Mouse (Mus musculus) forebrain, embryonic 16.5 days (tissue): ENCODE results near the gene Abi3bp. TPM values are rescaled to one million over a fixed set of nuclear protein-coding genes. Genes with fewer than 3 reads are reported as not detected.

ENCODE experiments used
- ATAC-seq: fragments of 200-750 bp; cut with Nextera tagmentation; 2 replicates; pipeline ENCODE4 v1.8.0; 2017; ENCODE audit warnings: mild to moderate bottlenecking, moderate library complexity
- H3K27ac ChIP-seq: fragments of 300-500 bp; sonication (generic); 2 replicates; pipeline ENCODE4 v1.5.1; 2014; ENCODE audit warnings: low read length, control low read depth
- H3K27me3 ChIP-seq: fragments of 300-500 bp; sonication (generic); replicated peaks from 2 replicates; pipeline ENCODE4 v1.6.1; 2014; ENCODE audit warnings: low read length; ENCODE audit not compliant: control insufficient read depth, insufficient read depth
- H3K36me3 ChIP-seq: fragments of 300-500 bp; sonication (generic); 2 replicates; pipeline ENCODE4 v1.6.1; 2014; ENCODE audit not compliant: control insufficient read depth, insufficient read depth
- H3K4me1 ChIP-seq: fragments of 300-500 bp; sonication (generic); replicated peaks from 2 replicates; pipeline ENCODE4 v1.6.1; 2014; ENCODE audit warnings: low read length; ENCODE audit not compliant: control insufficient read depth, insufficient read depth
- H3K4me2 ChIP-seq: fragments of 300-500 bp; sonication (generic); 2 replicates; pipeline ENCODE4 v1.6.1; 2014; ENCODE audit warnings: mild to moderate bottlenecking, low read length, control low read depth
- H3K4me3 ChIP-seq: fragments of 300-500 bp; sonication (generic); replicated peaks from 2 replicates; pipeline ENCODE4 v1.5.1; 2014; ENCODE audit warnings: mild to moderate bottlenecking, low read length, control low read depth
- H3K9ac ChIP-seq: fragments of 300-500 bp; sonication (generic); replicated peaks from 2 replicates; pipeline ENCODE4 v1.6.1; 2014; ENCODE audit warnings: low read depth, low read length, control low read depth
- H3K9me3 ChIP-seq: fragments of 300-500 bp; sonication (generic); 2 replicates; pipeline ENCODE4 v1.6.1; 2016; ENCODE audit warnings: low read length; ENCODE audit not compliant: control insufficient read depth
- WGBS: fragments of 180-500 bp; shearing (Covaris S2); extraction: QIAGEN DNeasy Blood & Tissue Kit; methylation state at CpG from one replicate; pipeline ENCODE4 v1.1.7; 2014; 5-methylcytosine and 5-hydroxymethylcytosine counted together
- polyA plus RNA-seq: library from polyadenylated mRNA; unstranded; fragments of >200 nt; fragmentation: Nextera tagmentation; extraction: Ambion mirVana; gene quantifications from 2 replicates; pipeline ENCODE4 v1.2.1, GENCODE M21; 2015

Abi3bp gene
- polyA plus RNA-seq, 1 experiment from 2014 or later: 0.14 TPM

DNA sequence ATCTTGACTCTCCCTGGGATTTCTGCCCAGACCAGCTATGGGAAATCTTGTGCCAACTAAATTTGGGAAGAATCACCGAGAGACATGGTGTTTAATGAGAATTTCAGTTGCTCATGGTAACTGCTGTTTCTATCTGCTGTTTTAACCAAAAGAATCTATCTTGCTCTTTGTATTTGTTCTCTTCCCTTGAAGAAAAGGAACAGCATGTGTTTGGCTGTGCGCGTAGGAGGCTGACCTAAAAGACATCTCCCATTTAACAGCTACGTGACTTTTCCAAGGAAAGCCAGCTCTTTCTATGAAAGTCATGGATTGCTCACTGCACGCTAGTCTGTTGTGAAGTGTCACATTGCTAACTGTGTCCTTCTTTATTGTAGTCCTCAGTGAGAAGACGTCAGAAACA, 117.2 kb downstream of the Abi3bp start:
- no peak for ATAC-seq
- no peaks in the 10 kb centered on the region for H3K27me3 ChIP-seq
- H3K4me2 ChIP-seq: no peak overlapping the region
- WGBS: 82% methylated on average over 6 of the region's 6 CpGs
- H3K9ac ChIP-seq: no peak overlapping the region
- no peak overlapping the region for H3K4me3 ChIP-seq
- H3K36me3 ChIP-seq: no peaks in the 10 kb centered on the region
- no peak overlapping the region for H3K27ac ChIP-seq
- H3K4me1 ChIP-seq: no peaks in the 10 kb centered on the region
- no peaks in the 10 kb centered on the region for H3K9me3 ChIP-seq

DNA sequence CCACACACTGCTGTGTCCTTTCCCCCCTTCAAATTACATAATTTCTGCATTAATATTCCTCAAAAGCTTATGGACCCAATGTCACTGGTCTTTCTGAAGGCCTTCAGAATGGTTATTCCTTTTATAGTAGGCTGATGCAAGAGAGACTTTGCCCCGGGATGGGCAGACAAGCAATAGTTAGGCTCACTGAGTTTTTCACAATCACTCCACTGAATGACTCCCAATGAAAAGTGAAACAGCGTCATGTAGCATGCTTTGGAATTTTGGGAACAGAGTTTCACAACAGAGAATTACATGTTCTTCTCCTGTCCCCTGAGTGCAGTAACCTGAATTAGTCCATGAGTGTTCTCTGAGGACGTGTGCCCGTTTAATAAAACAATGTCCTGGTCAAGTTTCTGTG, 120.7 kb downstream of the Abi3bp start:
- no peak for ATAC-seq
- Histone ChIP-seq H3K27me3 (no peaks in the 10 kb centered on the region), H3K9ac (no peak overlapping the region), H3K4me3 (no peak overlapping the region), H3K27ac (no peak overlapping the region), H3K4me1 (no peaks in the 10 kb centered on the region), H3K4me2 (no peak overlapping the region), H3K36me3 (no peaks in the 10 kb centered on the region), H3K9me3 (no peaks in the 10 kb centered on the region)
- WGBS: 95% methylated on average over 4 of the region's 4 CpGs

DNA sequence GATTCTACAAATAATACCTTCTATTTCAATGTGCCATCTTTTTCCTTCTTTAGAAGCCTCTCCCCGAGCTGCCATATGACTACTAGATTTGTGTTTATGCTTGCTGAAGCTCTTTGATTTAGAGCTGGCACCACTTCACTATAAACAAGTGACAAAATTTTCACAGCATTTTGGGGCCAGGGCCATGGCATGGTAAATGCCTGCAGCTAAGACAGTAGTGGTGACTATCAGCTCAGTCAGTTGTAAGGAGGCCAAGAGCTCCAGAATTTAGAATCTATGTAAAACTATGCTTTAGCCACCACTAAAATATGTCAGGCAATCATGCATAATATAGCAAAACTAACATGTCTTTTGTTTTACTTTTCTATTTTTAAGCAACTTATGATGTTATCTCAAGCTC, 124.7 kb downstream of the Abi3bp start:
- no peak overlapping the region for H3K4me2 ChIP-seq
- no peak overlapping the region for H3K4me3 ChIP-seq
- H3K9ac ChIP-seq: no peak overlapping the region
- H3K27me3 ChIP-seq: no peaks in the 10 kb centered on the region
- H3K36me3 ChIP-seq: no peaks in the 10 kb centered on the region
- H3K27ac ChIP-seq: no peak overlapping the region
- no peaks in the 10 kb centered on the region for H3K9me3 ChIP-seq
- ATAC-seq: peak; percentile 54
- no peaks in the 10 kb centered on the region for H3K4me1 ChIP-seq
- WGBS: 67% methylated on average over 1 of the region's 1 CpGs

DNA sequence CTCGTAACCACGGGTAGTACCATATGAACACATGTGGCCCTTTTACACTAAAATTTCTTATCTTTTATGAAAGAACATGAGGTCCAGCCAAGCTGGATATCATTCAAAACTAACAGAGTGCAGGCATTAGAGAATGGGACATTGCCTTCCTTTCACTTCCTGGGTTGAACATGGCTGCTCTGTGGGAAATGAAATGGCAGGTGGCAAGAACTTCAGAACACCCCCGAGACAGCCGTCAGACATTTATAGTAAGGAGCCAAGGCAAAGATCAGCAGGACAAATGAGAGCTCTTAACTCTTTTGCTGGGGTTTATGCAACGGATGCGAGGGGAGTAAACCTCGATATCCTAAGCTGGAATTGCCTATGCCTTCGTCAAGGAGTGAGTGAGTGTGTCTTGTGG, 132.9 kb downstream of the Abi3bp start:
- H3K27me3 ChIP-seq: no peaks in the 10 kb centered on the region
- H3K4me2 ChIP-seq: no peak overlapping the region
- no peak overlapping the region for H3K27ac ChIP-seq
- no peak overlapping the region for H3K9ac ChIP-seq
- no peak for ATAC-seq
- no peaks in the 10 kb centered on the region for H3K4me1 ChIP-seq
- 75% methylated on average over 8 of the region's 8 CpGs for WGBS
- no peak overlapping the region for H3K4me3 ChIP-seq
- H3K9me3 ChIP-seq: no peaks in the 10 kb centered on the region
- no peaks in the 10 kb centered on the region for H3K36me3 ChIP-seq

DNA sequence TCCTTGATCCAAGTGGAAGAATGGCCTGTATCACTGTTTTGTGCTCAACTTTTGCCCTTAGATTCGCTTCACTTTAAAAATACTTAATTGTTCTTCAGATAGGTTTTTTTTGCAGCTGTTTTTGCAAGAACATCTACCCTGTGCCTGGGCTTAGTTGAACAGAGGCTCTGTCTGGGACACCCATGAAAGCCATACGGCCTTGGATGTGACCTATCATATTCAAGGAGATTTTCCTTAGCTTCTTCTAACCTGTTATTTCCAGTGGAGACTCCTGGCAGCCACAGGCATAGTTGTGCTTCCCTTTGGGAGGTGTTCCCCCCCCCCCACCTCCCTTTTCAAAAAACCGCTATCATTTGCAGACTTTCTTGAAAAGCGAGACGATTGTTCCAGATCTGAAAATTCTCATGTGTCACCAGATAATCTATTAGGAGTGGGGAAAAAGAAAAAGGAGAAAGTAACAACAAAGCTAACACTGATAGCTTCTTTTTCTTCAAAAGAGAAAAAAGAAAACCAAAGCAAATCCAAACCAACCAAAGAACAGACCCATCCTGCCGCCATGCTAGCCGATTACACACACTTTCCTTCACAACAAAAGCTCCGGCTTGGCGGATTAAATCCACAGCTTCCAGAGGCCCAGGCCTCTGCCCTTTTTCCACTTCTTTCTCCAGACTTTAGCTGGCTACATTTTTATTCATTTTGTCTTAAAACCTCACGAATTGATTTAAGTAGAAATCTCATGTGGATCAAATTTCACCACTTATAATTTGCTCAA, 133.6 kb downstream of the Abi3bp start:
- H3K9ac ChIP-seq: no peak overlapping the region
- no peak for ATAC-seq
- H3K36me3 ChIP-seq: no peaks in the 10 kb centered on the region
- no peaks in the 10 kb centered on the region for H3K4me1 ChIP-seq
- no peak overlapping the region for H3K27ac ChIP-seq
- WGBS: 42% methylated on average over 10 of the region's 10 CpGs
- H3K27me3 ChIP-seq: no peaks in the 10 kb centered on the region
- no peaks in the 10 kb centered on the region for H3K9me3 ChIP-seq
- no peak overlapping the region for H3K4me2 ChIP-seq
- no peak overlapping the region for H3K4me3 ChIP-seq

DNA sequence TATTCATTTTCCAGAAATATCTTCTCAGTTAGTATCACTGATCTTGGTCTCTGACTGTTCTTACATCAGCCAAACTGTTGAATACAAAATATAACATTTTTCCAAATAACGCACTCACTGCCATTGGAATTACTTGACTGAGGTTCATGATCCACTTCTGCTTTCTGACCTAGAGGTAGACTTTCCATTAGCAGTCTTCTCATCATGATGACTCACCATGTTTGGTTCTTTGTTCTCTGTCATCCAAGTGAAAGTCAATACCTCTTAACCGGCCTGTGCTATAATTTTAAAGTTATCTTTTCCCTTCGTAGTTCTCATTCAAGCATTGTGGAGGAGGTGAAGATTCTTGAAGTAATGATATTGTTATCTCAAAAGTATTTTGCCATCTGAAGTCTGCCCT, 160.9 kb downstream of the Abi3bp start:
- Histone ChIP-seq H3K9ac (no peak overlapping the region), H3K36me3 (no peaks in the 10 kb centered on the region), H3K27ac (no peak overlapping the region), H3K9me3 (no peaks in the 10 kb centered on the region), H3K27me3 (no peaks in the 10 kb centered on the region), H3K4me1 (no peaks in the 10 kb centered on the region), H3K4me2 (no peak overlapping the region), H3K4me3 (no peak overlapping the region)
- WGBS: 92% methylated on average over 3 of the region's 3 CpGs
- no peak for ATAC-seq

DNA sequence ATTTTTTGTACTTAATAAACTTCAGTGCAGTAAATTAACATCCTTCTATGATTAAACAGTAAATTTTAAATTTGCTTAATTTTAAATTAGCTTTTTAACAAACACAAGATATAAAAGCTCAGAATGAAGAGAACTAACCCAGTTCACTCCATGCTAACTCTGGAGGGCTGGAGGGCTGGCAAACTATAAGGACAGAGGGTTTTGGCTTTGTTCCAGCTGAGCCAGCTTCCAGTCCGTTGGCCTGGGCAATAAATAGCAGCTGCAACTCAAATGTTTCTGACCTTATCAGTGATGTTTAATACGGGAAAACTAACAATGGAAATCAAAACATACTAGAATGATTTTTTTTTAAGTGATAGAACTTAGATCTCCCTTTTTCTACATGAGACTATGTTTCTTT, 167.6 kb downstream of the Abi3bp start:
- H3K4me3 ChIP-seq: no peak overlapping the region
- no peak overlapping the region for H3K9ac ChIP-seq
- H3K9me3 ChIP-seq: no peaks in the 10 kb centered on the region
- no peaks in the 10 kb centered on the region for H3K27me3 ChIP-seq
- ATAC-seq: no peak
- H3K4me2 ChIP-seq: no peak overlapping the region
- no peak overlapping the region for H3K27ac ChIP-seq
- no peaks in the 10 kb centered on the region for H3K36me3 ChIP-seq
- no peaks in the 10 kb centered on the region for H3K4me1 ChIP-seq
- 13% methylated on average over 2 of the region's 2 CpGs for WGBS

DNA sequence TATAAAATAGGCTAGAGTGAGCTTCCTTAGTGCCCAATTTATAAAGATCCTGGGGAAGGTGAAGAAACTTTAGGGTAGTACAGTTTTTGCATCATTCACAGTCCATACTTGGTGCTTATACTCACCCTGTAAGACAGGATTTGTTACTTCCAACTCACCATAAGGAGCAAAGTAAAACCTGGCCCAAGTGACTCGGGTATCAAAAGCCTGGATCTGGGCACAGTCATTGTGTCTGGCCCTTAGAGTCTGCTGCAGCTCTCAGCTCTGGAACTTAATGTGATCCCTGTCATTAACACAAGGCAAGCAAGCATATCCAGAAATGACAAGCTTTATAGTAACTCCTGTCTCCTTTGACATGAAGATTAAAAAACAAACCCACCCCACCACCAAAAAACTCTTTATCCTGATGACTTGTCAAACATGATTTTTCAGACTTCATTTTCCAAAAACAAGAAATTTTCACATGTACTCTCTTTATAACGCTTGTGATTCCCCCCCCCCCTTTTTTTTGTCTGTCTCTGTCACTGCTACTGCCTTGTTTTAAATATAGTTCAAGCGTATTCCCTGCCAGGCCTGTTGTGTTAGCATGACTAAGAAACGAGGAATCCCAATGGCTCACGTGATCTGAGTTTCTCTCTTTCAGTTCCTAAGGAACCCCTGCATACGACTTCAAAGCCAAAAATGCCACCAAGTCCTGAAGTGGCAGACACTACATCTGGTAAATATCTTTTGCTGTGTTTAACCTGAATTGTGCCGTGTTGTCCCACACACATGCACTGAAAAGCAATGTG, 168.9 kb downstream of the Abi3bp start:
- 60% methylated on average over 7 of the region's 7 CpGs for WGBS
- no peaks in the 10 kb centered on the region for H3K36me3 ChIP-seq
- ATAC-seq: no peak
- no peak overlapping the region for H3K4me3 ChIP-seq
- no peaks in the 10 kb centered on the region for H3K4me1 ChIP-seq
- no peaks in the 10 kb centered on the region for H3K9me3 ChIP-seq
- H3K27me3 ChIP-seq: no peaks in the 10 kb centered on the region
- H3K4me2 ChIP-seq: no peak overlapping the region
- H3K9ac ChIP-seq: no peak overlapping the region
- H3K27ac ChIP-seq: no peak overlapping the region

DNA sequence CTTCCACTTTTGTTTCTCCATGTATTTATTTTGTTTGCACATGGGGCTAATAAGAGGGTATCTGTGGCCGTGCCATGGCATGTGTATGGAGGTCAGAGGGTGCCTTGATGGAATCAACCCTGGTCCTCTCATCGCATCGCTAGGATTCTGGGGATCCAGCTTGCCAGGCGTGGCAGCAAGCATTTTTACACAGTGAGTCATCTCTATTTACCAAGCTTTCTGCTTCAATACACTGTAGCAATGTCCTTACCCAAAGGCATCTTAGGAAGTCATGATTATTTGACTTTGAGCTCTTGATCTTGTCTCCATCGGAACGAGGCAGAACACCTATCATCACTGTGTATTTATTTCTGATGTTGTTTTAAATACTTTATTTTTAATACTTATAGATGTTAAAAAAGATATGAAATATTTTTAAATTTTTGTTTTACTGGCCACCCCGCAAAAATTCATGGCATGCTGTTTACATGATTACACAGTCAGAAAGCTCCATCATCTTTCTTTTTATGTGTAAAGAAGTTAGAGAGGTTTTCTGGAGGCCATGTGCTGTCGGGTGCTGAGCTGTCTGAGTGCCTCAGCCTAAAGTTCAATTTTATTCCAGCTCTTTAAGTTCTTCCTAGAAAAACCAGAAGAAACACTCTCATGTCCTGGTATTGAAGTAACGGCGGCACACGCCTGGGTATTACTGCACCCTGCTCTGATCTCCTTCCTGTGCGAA, 177.7 kb downstream of the Abi3bp start:
- H3K9me3 ChIP-seq: no peaks in the 10 kb centered on the region
- no peaks in the 10 kb centered on the region for H3K36me3 ChIP-seq
- 87% methylated on average over 12 of the region's 12 CpGs for WGBS
- no peak overlapping the region for H3K27ac ChIP-seq
- H3K9ac ChIP-seq: no peak overlapping the region
- H3K27me3 ChIP-seq: no peaks in the 10 kb centered on the region
- H3K4me2 ChIP-seq: no peak overlapping the region
- no peak overlapping the region for H3K4me3 ChIP-seq
- no peaks in the 10 kb centered on the region for H3K4me1 ChIP-seq
- ATAC-seq: no peak
